Mouse (Mus musculus) CH12.LX (cell line): ENCODE results near the gene Kctd17. TPM values are rescaled to one million over a fixed set of nuclear protein-coding genes. Genes with fewer than 3 reads are reported as not detected.
A peak's percentile ranks its signal among the peaks of the same experiment; 100 is the strongest.

Experiments
- DNase-seq: peaks from one replicate; pipeline ENCODE4 v3.0.0-alpha.2; 2013; ENCODE audit errors: extremely low read depth
- H3K27ac ChIP-seq: 2 replicates; pipeline ENCODE4 v1.5.1; 2012; ENCODE audit warnings: low read depth, mild to moderate bottlenecking, control low read depth, moderate library complexity; ENCODE audit not compliant: insufficient read depth
- H3K27me3 ChIP-seq: replicated peaks from 2 replicates; pipeline ENCODE3; 2012; ENCODE audit warnings: inconsistent platforms
- H3K36me3 ChIP-seq, 2 experiments: replicated peaks in 1 of 2; 2 replicates each; pipeline versions ENCODE3 to v1.6.1; 2012; ENCODE audit warnings: inconsistent platforms in 1 of 2, low read length in 1 of 2, mild to moderate bottlenecking in 1 of 2, mixed read lengths in 1 of 2, moderate library complexity in 1 of 2; ENCODE audit not compliant: control insufficient read depth in 1 of 2, insufficient read depth in 1 of 2
- H3K4me1 ChIP-seq, 2 experiments: 2 replicates each; pipeline ENCODE4 v1.6.1; 2012; ENCODE audit warnings: inconsistent platforms in 1 of 2, moderate library complexity in 1 of 2; ENCODE audit not compliant: insufficient read depth in 2 of 2, control insufficient read depth in 1 of 2
- H3K4me2 ChIP-seq: 2 replicates; pipeline ENCODE4 v1.6.1; 2012; ENCODE audit warnings: low read depth, mild to moderate bottlenecking, control low read depth; ENCODE audit not compliant: poor library complexity, insufficient read depth, severe bottlenecking
- H3K4me3 ChIP-seq, 3 experiments: fragments of 150-350 bp in 1 of 3; sonication (generic) in 1 of 3; replicated peaks in 1 of 3; 2 replicates each; pipeline versions ENCODE3 to v1.5.1; 2011 to 2012; ENCODE audit warnings: low read depth in 2 of 3, low read length in 2 of 3, mild to moderate bottlenecking in 2 of 3, moderate library complexity in 2 of 3, control low read depth in 1 of 3, improper control_type of control experiment in 1 of 3, inconsistent platforms in 1 of 3, mixed read lengths in 1 of 3; ENCODE audit not compliant: poor library complexity in 1 of 3
- H3K79me2 ChIP-seq: replicated peaks from 2 replicates; pipeline ENCODE4 v1.6.1; 2012; ENCODE audit warnings: mild to moderate bottlenecking, moderate library complexity; ENCODE audit not compliant: control insufficient read depth, poor library complexity, insufficient read depth, severe bottlenecking; ENCODE audit errors: extremely low read depth
- H3K9ac ChIP-seq: 2 replicates; pipeline ENCODE4 v1.6.1; 2012; ENCODE audit warnings: low read depth, mild to moderate bottlenecking, control low read depth, moderate library complexity; ENCODE audit not compliant: insufficient read depth
- H3K9me3 ChIP-seq: replicated peaks from 2 replicates; pipeline ENCODE3; 2012; ENCODE audit warnings: low read length, inconsistent platforms, mixed read lengths
- BHLHE40 ChIP-seq: IDR thresholded peaks from 2 replicates; pipeline ENCODE4 v1.6.1; 2011; ENCODE audit warnings: mild to moderate bottlenecking, low read depth, low read length, improper control_type of control experiment
- CHD1 ChIP-seq: IDR thresholded peaks from 2 replicates; pipeline ENCODE4 v1.6.1; 2012; ENCODE audit warnings: low read depth, low read length, improper control_type of control experiment, inconsistent platforms
- EP300 ChIP-seq: IDR thresholded peaks from 2 replicates; pipeline ENCODE4 v1.6.1; 2011; ENCODE audit warnings: low read length, improper control_type of control experiment
- ETS1 ChIP-seq: conservative IDR thresholded peaks from 2 replicates; pipeline ENCODE4 v1.6.1; 2012; ENCODE audit warnings: low read depth, mild to moderate bottlenecking, inconsistent platforms, low read length, improper control_type of control experiment, moderate library complexity
- HCFC1 ChIP-seq: IDR thresholded peaks from 2 replicates; pipeline ENCODE4 v1.6.1; 2012; ENCODE audit warnings: low read depth, mild to moderate bottlenecking, inconsistent platforms, low read length, improper control_type of control experiment
- IRF4 ChIP-seq: IDR thresholded peaks from 2 replicates; pipeline ENCODE4 v1.6.1; 2014; ENCODE audit warnings: low read depth, mild to moderate bottlenecking, inconsistent platforms, low read length, improper control_type of control experiment
- JUND ChIP-seq: conservative IDR thresholded peaks from 2 replicates; pipeline ENCODE4 v1.6.1; 2011; ENCODE audit warnings: low read depth, low read length, improper control_type of control experiment
- MAFK ChIP-seq: IDR thresholded peaks from 2 replicates; pipeline ENCODE4 v1.6.1; 2011; ENCODE audit warnings: low read length, improper control_type of control experiment; ENCODE audit not compliant: insufficient replicate concordance
- MAZ ChIP-seq: IDR thresholded peaks from 2 replicates; pipeline ENCODE4 v1.6.1; 2012; ENCODE audit warnings: low read depth, mild to moderate bottlenecking, inconsistent platforms, low read length, improper control_type of control experiment, moderate library complexity
- NELFE ChIP-seq: IDR thresholded peaks from 2 replicates; pipeline ENCODE4 v1.6.1; 2011; ENCODE audit warnings: low read depth, low read length, improper control_type of control experiment
- POLR2A ChIP-seq: IDR thresholded peaks from 2 replicates; pipeline ENCODE4 v1.6.1; 2011; ENCODE audit warnings: low read depth, mild to moderate bottlenecking, improper control_type of control experiment, low read length
- RAD21 ChIP-seq: IDR thresholded peaks from 2 replicates; pipeline ENCODE4 v1.6.1; 2011; ENCODE audit warnings: low read depth, mild to moderate bottlenecking, low read length, improper control_type of control experiment, moderate library complexity
- SMC3 ChIP-seq: IDR thresholded peaks from 2 replicates; pipeline ENCODE4 v1.6.1; 2011; ENCODE audit warnings: low read depth, low read length, improper control_type of control experiment
- TCF12 ChIP-seq: IDR thresholded peaks from 2 replicates; pipeline ENCODE4 v1.6.1; 2014; ENCODE audit warnings: low read depth, mild to moderate bottlenecking, inconsistent platforms, low read length, improper control_type of control experiment
- USF2 ChIP-seq: conservative IDR thresholded peaks from 2 replicates; pipeline ENCODE4 v1.6.1; 2011; ENCODE audit warnings: low read depth, low read length, improper control_type of control experiment
- ZMIZ1 ChIP-seq: IDR thresholded peaks from 2 replicates; pipeline ENCODE4 v1.6.1; 2012; ENCODE audit warnings: low read depth, mild to moderate bottlenecking, inconsistent platforms, low read length, improper control_type of control experiment
- dilution Hi-C: fragments of 300-500 bp; cut with MboI; formaldehyde crosslinking; loops from 2 replicates; pipeline ENCODE4 v1.14.3; 2020; ENCODE audit warnings: low sequenced_read_pairs; ENCODE audit not compliant: extremely low pct_unique_long_range_greater_than_20kb, extremely low pct_ligation_motif_present
- in situ Hi-C: fragments of 300-500 bp; cut with MboI; formaldehyde crosslinking; loops from 3 replicates; pipeline ENCODE4 v1.14.3; 2019; ENCODE audit warnings: low sequenced_read_pairs, low pct_ligation_motif_present, low pct_unique_long_range_greater_than_20kb, mixed read lengths
- polyA plus RNA-seq: library from polyadenylated mRNA; unstranded; fragments of >175 nt; gene quantifications from 2 replicates; pipeline ENCODE4 v1.2.1, GENCODE M21; 2012; ENCODE audit warnings: low read depth; ENCODE audit not compliant: insufficient read length
- total RNA-seq, 2 experiments: library from RNA; depleted of rRNA; stranded (reverse); fragments of 300-350 nt in 1 of 2; fragments of >200 nt in 1 of 2; gene quantifications; 2 replicates each; pipeline ENCODE4 v1.2.3; 2012 to 2014

The Kctd17 gene
- total and polyA plus RNA-seq, 3 experiments: not detected

DNA sequence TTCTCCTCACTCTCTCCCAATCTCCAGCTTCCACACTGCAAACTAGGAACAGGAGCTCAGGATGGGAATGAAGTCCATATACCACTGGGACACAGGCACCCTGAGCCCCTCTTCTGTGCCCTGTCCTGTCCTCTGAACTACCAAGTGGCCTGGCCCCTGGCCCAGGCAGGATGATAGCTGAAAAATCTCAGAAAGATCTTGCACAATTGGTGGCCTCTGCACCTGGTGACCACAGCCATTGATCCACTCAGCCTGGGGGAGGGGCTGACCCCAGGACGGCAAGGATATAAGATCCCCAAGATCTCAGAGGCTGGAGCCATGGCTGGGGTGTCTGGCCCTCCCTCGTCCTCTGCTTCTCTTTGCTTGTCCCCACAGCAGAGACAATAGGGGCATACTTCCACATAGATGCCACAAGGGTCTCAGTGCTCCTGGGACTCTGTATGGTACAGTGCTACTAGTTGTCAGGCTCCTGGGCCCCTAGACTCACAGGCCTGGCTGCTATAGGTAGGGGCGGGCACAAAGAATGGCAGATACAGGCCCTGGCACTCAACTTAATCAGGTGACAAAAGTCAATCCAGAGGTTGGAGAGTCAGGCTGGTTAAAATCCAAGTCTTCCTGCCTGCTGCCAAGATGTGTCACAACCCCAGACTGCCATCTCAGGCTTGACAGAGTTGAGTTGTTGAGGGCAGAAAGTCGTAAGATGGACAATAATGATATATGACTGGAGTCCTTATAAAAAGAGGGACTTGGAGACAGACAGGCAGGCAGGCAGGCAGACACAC, 42.3 kb downstream of the Kctd17 start:
- in situ Hi-C loops (no loop called here), dilution Hi-C loops (no loop called here)
- no peak for TF ChIP-seq POLR2A
- TF ChIP-seq JUND: no peak
- TF ChIP-seq CHD1: no peak
- TF ChIP-seq MAFK: no peak
- no peak for TF ChIP-seq NELFE
- TF ChIP-seq USF2: no peak
- TF ChIP-seq HCFC1: no peak
- no peak for TF ChIP-seq MAZ
- no peak for TF ChIP-seq IRF4
- no peak for TF ChIP-seq RAD21
- Histone ChIP-seq H3K9ac (no peak overlapping the region), H3K79me2 (no peaks in the 10 kb centered on the region), H3K36me3 (no peaks in the 10 kb centered on the region), H3K27ac (no peak overlapping the region), H3K4me1 (peaks cover 30 to 52% of the 10 kb centered on the region in 2 experiments), H3K27me3 (no peaks in the 10 kb centered on the region), H3K4me2 (no peak overlapping the region), H3K9me3 (no peaks in the 10 kb centered on the region), H3K4me3 (no peak overlapping the region)
- DNase-seq: no peak

GRCm38 (mm10) chr15:78471902-78472301, 43.5 kb downstream of the Kctd17 start:
- Histone ChIP-seq H3K27me3 (no peaks in the 10 kb centered on the region), H3K27ac (no peak overlapping the region), H3K4me2 (no peak overlapping the region), H3K4me1 (peaks cover 41 to 64% of the 10 kb centered on the region in 2 experiments), H3K79me2 (no peaks in the 10 kb centered on the region), H3K9me3 (no peaks in the 10 kb centered on the region), H3K36me3 (no peaks in the 10 kb centered on the region), H3K4me3 (no peak overlapping the region), H3K9ac (no peak overlapping the region)
- 0 out of 2 replicates have a peak, but pooled peaks have one; percentile 14 for TF ChIP-seq EP300
- TF ChIP-seq ZMIZ1: no peak
- peak; percentile 45 for TF ChIP-seq BHLHE40
- peak; percentile 23; the same call in 1 of the 2 replicates for TF ChIP-seq ETS1
- TF ChIP-seq TCF12: peak; percentile 64; the same call in 1 of the 2 replicates
- no peak for TF ChIP-seq SMC3
- in situ Hi-C loops (no loop called here), dilution Hi-C loops (no loop called here)
- DNase-seq: no peak
